Mouse (Mus musculus): ENCODE data around the gene Stum.
A peak's percentile ranks its signal among the peaks of the same experiment; 100 is the strongest.
"Not testable (repeated sequence)": the region's sequence is repeated elsewhere in the genome, so short reads cannot be mapped to it uniquely, and the experiment has no call there.

Stum gene

DNA sequence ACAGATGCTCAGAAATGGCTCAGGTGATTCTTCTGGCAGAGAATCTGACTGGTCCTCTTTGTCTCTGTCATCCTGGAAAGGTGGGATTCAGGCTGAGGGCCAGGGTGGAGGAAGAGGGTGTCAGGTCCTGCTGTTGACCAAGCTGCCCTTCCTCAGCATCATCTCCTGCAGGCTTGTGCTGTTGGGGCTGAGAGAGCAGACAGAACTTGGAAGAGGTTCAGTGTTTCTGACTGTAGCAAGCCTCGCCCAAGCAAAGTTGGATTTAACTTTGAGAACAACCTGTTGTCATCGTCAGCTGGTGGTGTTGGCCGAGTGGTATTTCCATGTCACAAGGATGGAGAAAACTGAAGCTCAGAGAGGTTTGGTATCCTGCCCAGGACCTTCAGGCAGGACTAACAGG lies 78.6 kb downstream of the Stum start:
- DNase-seq (ENCODE audit: low spot score): no peak

DNA sequence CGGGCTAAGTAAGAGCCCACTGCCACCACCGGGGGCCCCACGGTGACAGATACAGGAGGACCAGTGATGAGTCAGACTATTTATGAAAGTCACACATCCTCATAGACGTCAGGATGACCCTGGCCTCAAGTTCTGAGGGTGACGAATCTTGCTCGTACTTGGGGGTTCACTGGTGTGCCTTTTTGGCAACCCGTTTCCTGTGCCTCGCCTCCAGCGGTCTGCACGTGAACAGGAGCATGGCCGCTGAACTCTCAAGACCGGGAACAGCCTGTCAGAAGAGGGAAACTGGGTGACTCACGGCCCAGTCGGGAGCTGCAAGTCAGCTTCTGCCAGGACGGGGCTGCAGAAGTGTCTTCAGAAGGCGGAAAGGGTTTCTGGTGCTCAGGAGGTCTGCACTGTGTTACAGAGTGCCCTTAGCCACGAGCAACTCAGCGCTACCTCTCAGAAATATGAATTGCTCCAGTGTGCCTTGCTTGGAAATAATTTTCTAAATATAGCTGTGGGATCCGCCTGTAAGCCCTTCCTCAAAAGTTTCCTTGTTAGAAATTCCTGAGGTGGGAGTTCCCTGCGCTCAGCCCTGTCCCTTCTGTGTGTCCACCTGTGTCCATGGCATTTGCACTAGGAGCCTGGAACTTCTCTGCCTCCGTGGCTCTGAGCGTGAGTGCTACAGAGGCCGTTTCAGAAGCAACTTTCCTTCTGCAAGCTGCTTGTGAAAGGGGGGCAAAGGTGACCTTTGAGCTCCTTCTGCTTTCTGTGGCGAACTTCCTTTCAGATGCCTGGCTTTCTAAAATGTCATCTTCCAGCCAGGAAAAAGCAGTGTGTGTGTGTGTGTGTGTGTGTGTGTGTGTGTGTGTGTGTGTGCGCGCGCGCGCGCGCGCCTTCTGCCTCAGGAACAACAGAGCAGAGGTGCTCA lies 79.4 kb downstream of the Stum start:
- DNase-seq (ENCODE audit: low spot score): no peak

GRCm38 (mm10) chr1:180403357-180403693 lies 80.0 kb downstream of the Stum start:
- no peak for DNase-seq (ENCODE audit: low spot score)

GRCm38 (mm10) chr1:180402481-180403081 lies 80.7 kb downstream of the Stum start:
- DNase-seq (ENCODE audit: low spot score): no peak

DNA sequence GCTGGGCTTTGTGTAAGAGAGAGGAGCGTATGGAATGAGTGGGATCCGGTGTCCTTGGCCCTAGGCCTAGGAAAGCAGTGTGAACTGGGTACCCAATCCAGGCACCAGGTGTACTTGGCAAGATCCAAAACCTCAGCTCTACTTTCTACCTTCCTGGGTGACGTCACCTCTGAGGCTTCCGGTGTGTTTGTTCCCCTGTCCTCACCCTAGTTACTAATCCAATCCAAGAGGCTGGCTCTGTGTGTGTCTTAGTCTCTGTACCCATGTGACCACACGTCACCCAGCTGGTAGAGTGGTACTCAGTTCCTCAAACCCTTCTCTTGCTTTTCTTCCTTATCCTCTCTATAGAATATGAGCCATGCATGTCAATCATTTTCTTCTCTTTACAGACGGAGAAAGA lies 81.6 kb downstream of the Stum start:
- no peak for DNase-seq (ENCODE audit: low spot score)

DNA sequence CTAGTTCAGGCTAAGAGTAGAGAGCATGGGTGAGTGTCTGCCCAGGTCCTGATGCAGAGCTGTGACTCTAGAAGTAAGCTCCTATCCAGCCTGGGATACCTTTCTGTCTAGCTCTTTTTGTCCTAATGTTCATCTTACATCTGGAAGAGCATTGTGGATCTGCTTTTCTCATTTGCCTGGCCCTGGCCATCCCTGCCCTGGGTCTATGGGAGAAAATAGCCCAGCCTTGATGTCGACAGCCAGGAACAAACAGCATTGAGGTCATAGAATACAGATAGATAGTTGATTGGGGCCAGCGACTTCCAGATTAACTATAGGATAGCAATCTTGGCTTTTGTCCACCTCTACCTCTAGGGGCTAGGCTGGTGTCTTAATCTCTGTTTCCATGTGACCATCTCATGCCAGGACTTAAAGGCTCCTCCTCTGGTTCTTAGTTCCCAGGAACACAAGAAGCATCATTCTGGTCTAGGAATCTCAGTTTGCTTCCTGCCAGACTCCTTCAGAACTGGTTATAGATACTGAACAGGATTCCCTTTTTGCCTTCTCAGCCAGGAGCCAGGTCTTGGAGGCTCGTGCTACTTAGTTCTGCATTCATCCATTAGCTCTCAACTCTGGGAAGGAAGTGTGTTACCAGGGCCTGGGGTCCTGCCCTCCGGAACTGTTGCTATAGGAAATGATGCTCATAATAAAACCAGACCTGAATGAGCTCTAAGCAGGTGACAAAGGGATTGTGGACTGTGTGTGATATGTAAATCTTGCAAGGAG lies 82.4 kb downstream of the Stum start:
- DNase-seq (ENCODE audit: low spot score): no peak

DNA sequence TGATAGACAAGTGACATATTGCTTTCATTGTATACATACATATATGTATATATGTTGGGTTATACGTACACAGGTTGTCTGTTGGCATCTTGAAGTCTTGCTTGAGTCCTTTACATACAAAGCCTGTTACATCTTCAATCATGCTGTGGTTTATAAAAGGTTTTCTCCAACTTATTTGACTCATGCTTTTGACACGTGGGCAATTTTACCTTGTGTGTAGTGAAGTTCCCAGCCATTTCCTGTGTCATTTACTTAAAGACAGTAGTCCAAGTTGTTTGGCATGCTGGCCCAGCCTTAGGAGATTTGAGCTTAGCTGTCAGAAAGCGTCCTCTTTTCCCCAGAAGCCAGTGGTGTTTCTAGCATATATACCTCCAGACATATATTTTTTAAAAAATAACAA lies 84.9 kb downstream of the Stum start:
- DNase-seq (ENCODE audit: low spot score): no peak

DNA sequence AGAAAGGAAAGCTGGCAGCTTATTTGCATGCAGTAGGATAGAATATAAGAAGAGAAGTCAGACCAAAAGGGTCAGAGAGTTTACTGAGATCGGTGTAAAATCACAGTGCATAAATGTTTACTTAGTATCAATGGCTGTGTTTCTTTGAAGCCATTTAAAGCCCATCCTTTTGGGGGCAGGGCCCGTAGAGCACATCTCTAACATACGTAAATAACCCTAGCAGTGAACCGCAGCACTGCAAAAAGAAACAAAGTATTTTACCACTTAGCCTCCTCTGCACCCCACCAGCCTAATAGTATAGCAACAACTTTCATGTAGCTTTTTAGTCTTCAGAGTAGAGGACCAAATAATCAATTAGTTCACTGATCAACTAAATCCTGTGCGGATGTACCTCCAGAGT lies 85.6 kb downstream of the Stum start:
- DNase-seq (ENCODE audit: low spot score): no peak

GRCm38 (mm10) chr1:180393873-180394272 lies 89.4 kb downstream of the Stum start:
- no peak for DNase-seq (ENCODE audit: low spot score)

- DNase-seq (ENCODE audit: low spot score): no peak
Observed at GRCm38 (mm10) chr1:180393017-180393797, 90.1 kb downstream of the Stum start.

GRCm38 (mm10) chr1:180392137-180392798 lies 91.0 kb downstream of the Stum start:
- no peak for DNase-seq (ENCODE audit: low spot score)

DNA sequence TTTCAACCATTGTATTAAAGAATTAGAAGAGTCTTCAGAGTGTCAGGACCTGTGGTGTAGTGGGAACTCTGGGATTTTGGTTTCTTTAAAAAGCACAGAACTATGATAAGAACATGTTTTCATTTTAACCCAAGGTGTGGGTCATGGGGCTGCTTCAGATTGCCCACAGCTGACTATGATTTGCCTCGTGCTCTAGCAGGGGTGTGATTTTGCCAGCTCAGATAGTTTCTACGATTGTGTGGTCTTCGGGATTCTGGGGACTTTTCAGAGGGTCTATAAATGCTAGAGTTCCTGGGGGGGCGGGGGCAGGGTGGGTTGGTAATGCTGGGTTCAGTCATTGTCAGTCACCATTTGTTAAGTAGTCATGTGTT lies 91.7 kb downstream of the Stum start:
- no peak for DNase-seq (ENCODE audit: low spot score)

- no peak for DNase-seq (ENCODE audit: low spot score)
Observed at GRCm38 (mm10) chr1:180390746-180391574, 92.3 kb downstream of the Stum start.

GRCm38 (mm10) chr1:180390321-180390731 lies 93.0 kb downstream of the Stum start:
- DNase-seq (ENCODE audit: low spot score): no peak

DNA sequence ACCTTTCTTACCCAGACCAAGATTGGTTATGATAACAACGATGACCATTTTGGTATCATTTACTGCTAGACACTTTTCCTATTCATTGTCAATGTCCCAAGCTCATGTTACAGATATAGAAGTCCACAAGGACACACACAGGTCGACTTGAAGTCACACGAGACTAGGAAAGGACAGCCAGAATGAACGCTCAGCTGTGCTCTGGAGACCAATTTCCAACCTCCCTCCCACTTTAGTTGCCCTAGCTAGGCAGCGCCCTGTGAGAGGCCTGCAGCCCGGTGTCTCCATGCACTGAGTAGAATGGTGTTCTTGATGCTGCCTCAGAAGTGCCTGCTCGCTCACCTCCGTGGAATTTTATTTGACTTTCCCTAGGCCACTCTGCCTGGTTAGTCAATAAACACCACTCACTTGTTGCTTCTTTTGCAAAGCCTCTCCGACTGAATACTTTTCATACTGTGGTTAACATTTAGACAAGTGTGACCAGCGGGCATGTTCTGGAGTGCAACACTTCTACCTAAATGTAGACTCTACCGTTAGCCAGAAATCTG lies 94.0 kb downstream of the Stum start:
- DNase-seq (ENCODE audit: low spot score): not testable (repeated sequence)

DNA sequence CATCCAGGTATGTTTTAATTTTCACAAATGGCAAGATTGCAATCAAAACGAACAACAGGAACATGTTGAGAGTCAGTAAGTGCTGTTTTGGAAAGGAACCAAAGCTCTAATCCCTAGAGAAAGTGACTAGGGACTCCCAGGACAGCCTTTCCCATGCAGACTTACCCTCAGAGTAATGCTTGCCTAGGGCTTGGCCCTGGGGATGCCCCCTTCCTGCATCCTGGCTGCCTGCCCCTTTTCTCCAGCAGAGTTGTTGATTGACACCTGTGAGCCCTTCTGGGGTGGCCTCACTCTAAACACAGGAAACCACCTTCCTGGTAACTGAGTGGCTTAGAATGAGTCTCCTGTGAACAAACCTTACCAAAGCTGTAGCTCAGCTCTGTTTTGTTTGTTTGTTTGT lies 94.8 kb downstream of the Stum start:
- no peak for DNase-seq (ENCODE audit: low spot score)

GRCm38 (mm10) chr1:180387750-180388480 lies 95.4 kb downstream of the Stum start:
- DNase-seq (ENCODE audit: low spot score): no peak

DNA sequence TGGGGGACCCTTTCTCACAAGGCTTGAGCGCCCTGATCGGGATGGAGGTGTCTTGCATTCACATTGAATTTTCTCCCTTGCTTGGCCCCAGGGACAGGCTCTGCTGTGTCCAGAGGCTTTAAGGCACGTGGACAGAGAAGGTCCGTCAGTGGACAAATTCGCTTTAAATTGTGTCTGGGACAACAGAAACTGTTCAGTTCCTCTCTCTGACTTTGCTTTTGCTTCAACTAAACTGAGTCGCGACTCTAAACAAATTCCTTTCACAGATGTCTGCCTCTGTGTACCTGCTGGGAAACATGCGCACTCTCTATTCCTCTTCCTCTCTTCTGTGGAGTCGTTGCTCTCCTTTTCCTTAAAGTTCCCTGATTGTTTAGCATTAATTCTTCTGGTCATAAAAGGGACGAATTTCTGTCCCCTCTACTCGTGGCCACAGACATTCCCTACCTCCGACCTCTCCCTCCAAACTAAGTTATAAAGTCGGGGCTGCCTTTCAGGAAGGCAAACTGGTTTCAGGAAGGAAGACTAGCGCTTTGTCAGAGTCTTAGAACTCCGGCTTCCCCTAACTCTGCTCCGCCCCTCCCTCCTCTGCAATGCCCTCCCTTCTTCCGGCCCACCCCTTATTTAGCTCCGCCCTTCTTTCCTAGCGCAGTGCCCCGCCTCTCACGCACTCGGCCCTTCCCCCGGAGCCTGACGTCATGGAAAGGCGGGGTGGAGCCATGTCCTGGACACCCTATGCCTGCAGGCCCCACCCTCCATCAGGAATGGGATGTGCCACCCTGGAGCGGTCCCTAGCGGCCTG lies 96.2 kb downstream of the Stum start:
- peak; percentile 99 for DNase-seq (ENCODE audit: low spot score)

DNA sequence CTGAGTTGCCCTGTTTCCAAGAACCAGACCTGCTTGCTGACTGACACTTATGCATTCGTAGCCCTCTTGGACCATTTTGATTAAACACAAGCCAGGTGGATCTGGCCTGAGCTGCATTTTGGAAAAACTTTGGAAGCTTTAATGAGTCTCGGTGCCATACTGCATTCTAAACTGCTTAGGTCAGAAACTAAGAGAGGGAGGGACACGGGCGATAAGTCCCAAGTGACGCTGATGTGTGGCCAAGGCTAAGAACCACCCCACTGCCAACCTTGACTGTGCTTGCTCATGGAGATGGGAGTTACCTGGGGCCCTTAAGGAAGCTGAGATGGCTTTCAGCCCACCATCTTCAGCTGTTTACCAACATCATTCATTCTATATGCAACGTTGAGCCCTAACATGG lies 98.0 kb downstream of the Stum start:
- DNase-seq (ENCODE audit: low spot score): no peak
